Mouse (Mus musculus) heart, adult 2 months (tissue): ENCODE results near the gene Acot7. TPM values are rescaled to one million over a fixed set of nuclear protein-coding genes. Genes with fewer than 3 reads are reported as not detected.

Experiments
- DNase-seq, 2 experiments: peaks; one replicate each; pipeline ENCODE4 v3.0.0; 2021
- H3K27ac ChIP-seq: fragments of 200-600 bp; 2 replicates; pipeline ENCODE4 v1.8.1; 2022
- H3K27me3 ChIP-seq: fragments of 200-500 bp; 2 replicates; pipeline ENCODE4 v1.6.1; 2012; ENCODE audit warnings: mild to moderate bottlenecking, low read length, inconsistent platforms, mixed read lengths; ENCODE audit not compliant: control insufficient read depth, insufficient read depth
- H3K36me3 ChIP-seq: fragments of 200-500 bp; 2 replicates; pipeline ENCODE4 v1.6.1; 2012; ENCODE audit warnings: low read length, inconsistent platforms; ENCODE audit not compliant: control insufficient read depth, insufficient read depth
- H3K4me1 ChIP-seq: fragments of 200-500 bp; 2 replicates; pipeline ENCODE4 v1.6.1; 2011; ENCODE audit warnings: low read length; ENCODE audit not compliant: control insufficient read depth, insufficient read depth
- H3K4me3 ChIP-seq: fragments of 200-600 bp; 2 replicates; pipeline ENCODE4 v1.8.1; 2022
- H3K79me2 ChIP-seq: fragments of 200-500 bp; replicated peaks from 2 replicates; pipeline ENCODE4 v1.6.1; 2012; ENCODE audit warnings: mild to moderate bottlenecking, inconsistent platforms, low read length, moderate library complexity, mixed read lengths; ENCODE audit not compliant: control insufficient read depth, insufficient read depth
- H3K9ac ChIP-seq: fragments of 200-500 bp; 2 replicates; pipeline ENCODE4 v1.6.1; 2012; ENCODE audit warnings: low read depth, mild to moderate bottlenecking, control low read depth, inconsistent platforms, low read length, mixed read lengths
- CTCF ChIP-seq: fragments of 200-600 bp; IDR thresholded peaks from 2 replicates; pipeline ENCODE4 v1.8.1; 2022; ENCODE audit warnings: antibody characterized with exemption, mild to moderate bottlenecking, moderate library complexity
- EP300 ChIP-seq: fragments of 200-500 bp; IDR thresholded peaks from 2 replicates; pipeline ENCODE4 v1.6.1; 2011; ENCODE audit warnings: low read depth, low read length, control low read depth; ENCODE audit not compliant: insufficient read depth
- POLR2A ChIP-seq: fragments of 200-500 bp; IDR thresholded peaks from 2 replicates; pipeline ENCODE4 v1.6.1; 2011; ENCODE audit warnings: mild to moderate bottlenecking, low read depth, low read length, control low read depth; ENCODE audit not compliant: insufficient read depth
- WGBS: fragments of 180-500 bp; shearing (Covaris S2); methylation state at CpG from one replicate; pipeline ENCODE4 v1.1.7; 2018; 5-methylcytosine and 5-hydroxymethylcytosine counted together
- intact Hi-C: fragments of 180-260 bp; cut with DNase I; formaldehyde crosslinking; loops from one replicate; pipeline ENCODE4 v1.15.1; 2025
- polyA plus RNA-seq: library from polyadenylated mRNA; depleted of rRNA; stranded (reverse); fragments of >200 nt; gene quantifications from 2 replicates; pipeline ENCODE4 v1.2.3, GENCODE M21; 2012
- total RNA-seq, 2 experiments: library from RNA; stranded (reverse); gene quantifications; 2 replicates each; pipeline ENCODE4 v1.2.3; 2021

Acot7 gene
- total and polyA plus RNA-seq, 3 experiments, result 51.7 to 64.8 (median 58.1) TPM

DNA sequence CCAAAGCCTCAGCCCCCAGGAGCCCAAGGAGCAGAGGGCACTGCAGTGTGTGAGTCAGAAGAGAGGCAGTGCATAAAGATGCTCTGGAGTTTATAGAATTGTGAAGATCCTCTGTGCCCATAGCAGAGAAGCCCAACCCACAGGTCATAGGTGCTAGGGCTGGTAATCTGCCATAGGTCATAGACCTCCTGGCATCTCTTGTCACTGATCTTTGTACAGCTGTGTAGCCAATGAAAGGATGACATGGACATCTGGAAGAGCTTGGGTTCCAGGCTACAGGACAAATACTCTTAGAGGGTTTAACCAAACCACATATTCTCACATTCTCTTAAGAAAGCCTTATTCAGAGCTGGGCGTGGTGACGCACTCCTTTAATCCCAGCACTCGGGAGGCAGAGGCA, 41.7 kb downstream of the Acot7 start:
- Histone ChIP-seq H3K36me3 (no peaks in the 10 kb centered on the region), H3K4me1 (peaks cover 9% of the 10 kb centered on the region), H3K79me2 (no peaks in the 10 kb centered on the region), H3K27ac (no peak overlapping the region), H3K9ac (no peak overlapping the region), H3K27me3 (no peaks in the 10 kb centered on the region), H3K4me3 (no peak overlapping the region)
- 97% methylated on average over 3 of the region's 3 CpGs for WGBS
- intact Hi-C loops, result loop anchor here (10.0 kb wide), 1 partner anchor 215 kb away; no protein-coding TSS in a partner anchor
- no peak for TF ChIP-seq POLR2A
- no peak for DNase-seq

DNA sequence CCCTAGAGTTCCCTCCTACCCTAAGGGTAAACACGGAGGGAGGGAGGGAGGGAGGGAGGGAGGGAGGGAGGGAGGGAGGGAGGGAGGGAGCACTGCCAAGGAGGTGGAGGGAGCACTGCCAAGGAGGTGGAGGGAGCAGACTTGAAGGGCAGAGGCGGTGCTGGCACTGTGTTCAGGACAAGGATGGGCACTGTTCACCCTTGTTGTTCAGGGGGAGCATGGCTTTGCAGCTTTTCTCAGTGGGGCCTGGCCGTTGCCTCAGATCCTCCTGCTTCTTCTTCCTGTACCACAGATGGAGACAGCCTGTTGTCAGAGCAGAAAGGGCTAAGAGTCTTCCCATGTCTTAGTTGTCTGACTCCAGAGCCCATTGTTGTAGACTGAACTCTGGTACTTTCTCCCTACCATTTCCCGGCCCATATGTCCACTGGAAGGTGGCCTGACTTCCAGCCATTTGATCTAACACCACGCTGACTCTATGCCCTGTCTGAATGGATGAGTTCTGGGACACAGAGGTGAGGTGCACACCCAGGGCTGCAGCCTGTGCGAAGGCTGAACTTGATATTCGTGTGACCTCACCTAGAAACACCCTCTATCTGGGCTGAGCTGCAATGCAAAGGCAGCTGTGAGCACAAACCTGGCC, 43.0 kb downstream of the Acot7 start:
- 49% methylated on average over 7 of the region's 7 CpGs for WGBS
- no peak overlapping the region for H3K4me3 ChIP-seq
- H3K27ac ChIP-seq, result no peak overlapping the region
- H3K9ac ChIP-seq, result no peak overlapping the region
- no peaks in the 10 kb centered on the region; the same call in 1 of the 2 replicates for H3K79me2 ChIP-seq
- no peaks in the 10 kb centered on the region for H3K36me3 ChIP-seq
- intact Hi-C loops, result no loop called here
- DNase-seq, result no peak
- H3K27me3 ChIP-seq, result no peaks in the 10 kb centered on the region
- peaks cover 9% of the 10 kb centered on the region for H3K4me1 ChIP-seq
- TF ChIP-seq CTCF, result no peak
- TF ChIP-seq EP300, result no peak
- no peak for TF ChIP-seq POLR2A

DNA sequence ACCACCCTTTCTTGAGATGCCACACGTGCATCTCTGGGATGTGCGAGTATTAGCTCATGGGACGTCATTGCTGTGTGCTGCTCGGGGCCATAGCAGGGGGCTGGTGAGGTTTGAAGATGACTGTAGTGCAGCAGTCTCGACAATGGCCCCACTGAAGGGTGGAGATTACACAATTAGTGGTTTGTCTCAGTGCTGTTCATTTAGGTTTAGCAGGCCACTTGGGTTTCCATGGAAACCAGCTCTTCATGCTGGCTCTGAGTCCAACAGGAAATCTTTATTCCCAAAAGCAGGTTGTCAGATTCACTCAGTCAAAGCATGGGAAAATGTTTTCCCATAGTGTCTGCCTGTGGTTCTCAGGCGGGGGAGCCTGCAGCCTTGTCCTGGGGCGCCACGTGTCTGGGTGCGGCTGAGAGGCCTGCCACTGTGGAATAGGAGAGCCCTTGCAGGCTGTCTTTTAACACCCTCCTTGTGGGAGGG, 43.5 kb downstream of the Acot7 start:
- no peaks in the 10 kb centered on the region for H3K27me3 ChIP-seq
- WGBS, result 51% methylated on average over 9 of the region's 9 CpGs
- H3K4me3 ChIP-seq, result no peak overlapping the region
- peak in 1 of 2 experiments; percentile 54 for DNase-seq
- H3K79me2 ChIP-seq, result no peaks in the 10 kb centered on the region; the same call in 1 of the 2 replicates
- no peak overlapping the region for H3K9ac ChIP-seq
- H3K36me3 ChIP-seq, result no peaks in the 10 kb centered on the region
- TF ChIP-seq CTCF, result no peak
- no peak for TF ChIP-seq EP300
- TF ChIP-seq POLR2A, result no peak
- intact Hi-C loops, result no loop called here
- peaks cover 11% of the 10 kb centered on the region for H3K4me1 ChIP-seq
- no peak overlapping the region; the same call in 1 of the 2 replicates for H3K27ac ChIP-seq

DNA sequence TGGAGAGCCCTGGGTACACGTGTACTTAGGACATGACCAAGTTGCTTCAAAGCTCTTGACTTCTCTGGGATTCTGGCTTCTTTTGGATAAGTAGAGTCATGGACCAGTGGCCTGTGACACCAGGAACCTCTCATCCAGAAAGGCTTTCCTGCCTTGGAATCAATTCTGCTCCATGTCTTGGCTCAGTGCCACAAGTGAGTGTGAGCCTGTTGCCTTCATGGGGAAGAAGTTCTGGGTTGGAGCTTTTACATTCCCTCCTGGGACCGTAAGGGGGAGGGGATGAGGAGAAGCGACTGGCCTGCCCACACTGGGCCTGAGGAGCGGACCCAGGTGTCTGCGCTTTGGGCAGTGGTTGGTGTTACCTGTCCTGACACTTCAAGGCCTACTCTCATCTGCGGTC, 44.2 kb downstream of the Acot7 start:
- no peak for TF ChIP-seq POLR2A
- peaks cover 16% of the 10 kb centered on the region for H3K4me1 ChIP-seq
- H3K4me3 ChIP-seq, result no peak overlapping the region
- no peak overlapping the region for H3K9ac ChIP-seq
- H3K27me3 ChIP-seq, result no peaks in the 10 kb centered on the region
- H3K27ac ChIP-seq, result no peak overlapping the region; the same call in 1 of the 2 replicates
- intact Hi-C loops, result no loop called here
- WGBS, result 84% methylated on average over 6 of the region's 6 CpGs
- no peaks in the 10 kb centered on the region; the same call in 1 of the 2 replicates for H3K79me2 ChIP-seq
- DNase-seq, result no peak
- H3K36me3 ChIP-seq, result no peaks in the 10 kb centered on the region

DNA sequence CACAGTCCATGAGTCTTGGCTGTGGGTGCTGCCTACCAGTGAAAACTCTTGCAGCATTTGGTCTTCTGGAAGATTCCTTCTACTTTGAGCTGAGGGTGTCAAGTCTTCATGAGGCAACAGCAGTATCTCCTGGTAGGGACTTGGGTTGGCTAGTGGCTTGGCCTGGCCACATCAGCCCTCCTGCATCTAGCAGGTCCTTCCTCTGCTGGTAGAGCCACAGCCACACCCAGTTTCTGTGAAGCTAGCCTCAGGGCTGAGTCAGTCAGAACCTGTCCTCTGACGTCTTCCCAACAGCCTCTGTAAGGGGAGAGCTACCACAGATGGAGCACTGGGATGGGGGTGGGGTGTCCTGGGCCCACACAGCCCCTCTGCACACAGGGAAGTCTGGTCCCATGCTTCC, 44.6 kb downstream of the Acot7 start:
- H3K4me1 ChIP-seq, result peaks cover 16% of the 10 kb centered on the region
- H3K9ac ChIP-seq, result no peak overlapping the region
- TF ChIP-seq POLR2A, result no peak
- TF ChIP-seq CTCF, result no peak
- TF ChIP-seq EP300, result no peak
- DNase-seq, result no peak
- WGBS, result 83% methylated on average over 1 of the region's 1 CpGs
- no peaks in the 10 kb centered on the region for H3K27me3 ChIP-seq
- intact Hi-C loops, result no loop called here
- no peak overlapping the region for H3K4me3 ChIP-seq
- no peaks in the 10 kb centered on the region; the same call in 1 of the 2 replicates for H3K79me2 ChIP-seq
- H3K36me3 ChIP-seq, result no peaks in the 10 kb centered on the region
- no peak overlapping the region for H3K27ac ChIP-seq

DNA sequence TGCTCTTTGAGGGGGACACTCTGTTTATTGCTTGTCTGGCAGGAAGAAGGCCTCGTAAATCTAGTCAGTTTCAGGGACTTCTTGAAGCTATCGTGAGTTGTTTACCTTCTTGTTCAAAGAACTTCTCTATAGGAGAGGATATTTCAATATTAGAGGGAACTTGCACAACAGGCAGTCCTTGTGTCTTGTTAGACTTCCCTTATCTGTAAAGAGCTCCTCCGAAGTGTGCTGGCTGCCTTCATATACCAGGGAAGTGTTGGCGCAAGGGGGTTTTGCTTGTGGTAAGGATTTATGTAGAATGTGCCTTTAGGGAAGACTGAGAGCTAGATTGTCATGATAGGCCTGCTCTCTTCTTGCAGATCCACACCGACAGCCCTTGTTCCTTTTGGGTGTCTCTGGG, 46.2 kb downstream of the Acot7 start:
- no peaks in the 10 kb centered on the region for H3K36me3 ChIP-seq
- no peak for DNase-seq
- H3K4me3 ChIP-seq, result no peak overlapping the region
- no peak overlapping the region for H3K9ac ChIP-seq
- 89% methylated on average over 5 of the region's 5 CpGs for WGBS
- H3K79me2 ChIP-seq, result no peaks in the 10 kb centered on the region; the same call in 1 of the 2 replicates
- H3K27ac ChIP-seq, result no peak overlapping the region
- no peaks in the 10 kb centered on the region for H3K27me3 ChIP-seq
- H3K4me1 ChIP-seq, result peaks cover 16% of the 10 kb centered on the region
- intact Hi-C loops, result no loop called here
- TF ChIP-seq POLR2A (no peak), EP300 (no peak), CTCF (no peak)
